Mouse (Mus musculus) A20 (cell line): ENCODE data around the gene Tmem255a.
A peak's percentile ranks its signal among the peaks of the same experiment; 100 is the strongest.

Source experiments
- DNase-seq: peaks from one replicate; pipeline ENCODE4 v3.0.0-alpha.2; 2011; ENCODE audit warnings: low read depth, low spot score

The Tmem255a gene

DNA sequence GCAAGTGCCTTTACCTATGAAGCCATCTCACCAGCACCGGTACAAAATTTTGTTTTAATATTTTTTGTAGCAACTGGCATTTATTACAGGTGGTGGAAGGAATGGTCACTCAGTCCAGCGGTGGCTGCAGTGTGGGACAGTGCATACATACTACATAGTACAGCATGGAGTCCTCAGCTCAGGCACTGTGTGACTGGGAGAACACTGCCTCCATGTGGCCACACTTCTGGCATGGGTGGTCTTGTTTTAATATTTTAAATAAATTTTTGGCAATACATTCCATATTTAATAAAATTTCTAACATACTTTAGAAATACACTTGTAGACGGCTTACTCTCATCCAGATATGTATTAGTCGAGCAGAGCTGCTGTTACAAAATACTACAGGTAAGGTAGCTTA is 85.6 kb downstream of the Tmem255a start:
- DNase-seq = peak; percentile 8

GRCm38 (mm10) chrX:38166064-38166463 is 86.2 kb downstream of the Tmem255a start:
- DNase-seq = no peak

DNA sequence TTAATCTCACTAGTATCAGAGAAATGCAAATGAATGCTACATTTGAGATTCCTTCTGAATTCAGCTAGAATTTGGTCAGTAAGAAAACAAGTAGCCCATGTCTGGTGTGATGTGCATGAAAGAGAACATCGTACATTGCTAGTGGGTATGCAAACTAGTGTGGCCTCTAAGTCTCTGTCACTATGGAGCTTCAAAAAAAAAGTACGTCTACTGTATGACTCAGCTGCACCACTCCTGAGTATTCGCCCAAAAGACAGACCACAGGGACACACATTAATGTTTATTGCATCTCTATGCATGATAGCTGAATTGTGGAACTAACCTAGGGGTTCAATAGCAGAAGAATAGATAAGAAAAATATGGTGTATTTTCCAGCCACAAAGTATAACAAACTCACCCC is 86.9 kb downstream of the Tmem255a start:
- peak; percentile 1 for DNase-seq

- DNase-seq = no peak
Measured at GRCm38 (mm10) chrX:38159097-38159496, 93.1 kb downstream of the Tmem255a start.
